Mouse (Mus musculus): ENCODE measurements around the gene Surf2. TPM values are rescaled to one million over a fixed set of nuclear protein-coding genes. Genes with fewer than 3 reads are reported as not detected.

Gene Surf2
- total and polyA plus RNA-seq, 2 experiments = 10.3 to 14.5 TPM

DNA sequence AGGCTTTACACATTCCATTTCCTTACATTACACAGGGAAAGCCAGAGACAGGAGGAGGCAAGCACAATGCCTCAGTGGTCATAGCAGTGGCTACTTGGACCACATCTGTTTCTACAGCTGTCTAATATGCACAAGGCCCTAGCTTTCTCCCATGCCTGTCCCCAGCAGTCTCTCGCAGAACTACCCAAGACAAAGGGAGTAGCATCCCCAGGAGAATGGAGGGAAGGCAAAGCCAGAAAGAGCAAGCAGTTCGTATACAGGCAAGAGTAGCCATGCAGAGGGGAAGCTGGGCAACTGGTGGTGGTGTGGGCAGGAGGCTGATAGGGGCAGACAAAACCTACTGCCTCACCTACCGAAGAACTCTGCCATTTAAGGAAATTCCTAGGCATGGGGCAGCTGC lies 9.7 kb upstream of the Surf2 start:
- DNase-seq (ENCODE audit: extremely low read depth, low read depth, low spot score) = no peak
- 94% methylated on average over 3 of the region's 3 CpGs for WGBS
- peaks cover 18% of the 10 kb centered on the region for H3K79me2 ChIP-seq (ENCODE audit: control insufficient read depth, insufficient read depth, low read length)
- H3K27ac ChIP-seq (replicated peaks; ENCODE audit: insufficient read depth, low read depth, low read length) = no peak overlapping the region
- no peak for TF ChIP-seq POLR2A (IDR thresholded peaks at IDR 0.05; ENCODE audit: extremely low read depth, insufficient read depth, low read length)
- no peak for TF ChIP-seq CTCF (IDR thresholded peaks at IDR 0.05; ENCODE audit: low read depth, low read length)
- peaks cover 2% of the 10 kb centered on the region; the same call in 1 of the 2 replicates for H3K36me3 ChIP-seq (ENCODE audit: control insufficient read depth, insufficient read depth, low read length)
- H3K4me1 ChIP-seq (ENCODE audit: control insufficient read depth, insufficient read depth, low read length) = peaks cover 23% of the 10 kb centered on the region
- H3K9ac ChIP-seq (ENCODE audit: low read depth, low read length) = no peak overlapping the region
- H3K4me3 ChIP-seq (ENCODE audit: insufficient read depth, low read depth, low read length) = no peak overlapping the region
- no peaks in the 10 kb centered on the region for H3K27me3 ChIP-seq (ENCODE audit: control insufficient read depth, insufficient read depth, low read length)

DNA sequence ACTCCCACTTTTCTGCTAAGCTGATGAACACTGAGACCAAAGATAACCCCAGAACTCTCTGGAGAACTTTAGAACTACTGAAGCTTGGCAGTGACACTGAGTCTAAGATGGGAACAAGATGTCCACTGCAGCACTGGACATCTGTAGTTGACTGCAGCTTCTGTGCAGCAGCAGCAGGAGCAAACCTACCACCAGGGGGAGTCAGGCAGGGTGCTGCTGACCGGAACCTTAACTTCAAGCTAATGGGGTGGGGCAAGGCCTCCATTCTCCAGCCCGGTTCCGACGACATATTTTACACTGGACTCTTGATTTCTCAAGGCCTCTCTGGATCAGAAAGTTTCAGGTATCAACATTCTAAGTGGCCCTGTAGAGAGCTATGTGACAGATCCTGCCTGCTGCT lies 9.1 kb upstream of the Surf2 start:
- H3K27ac ChIP-seq (replicated peaks; ENCODE audit: insufficient read depth, low read depth, low read length) = no peak overlapping the region
- no peak overlapping the region for H3K4me3 ChIP-seq (ENCODE audit: insufficient read depth, low read depth, low read length)
- H3K27me3 ChIP-seq (ENCODE audit: control insufficient read depth, insufficient read depth, low read length) = no peaks in the 10 kb centered on the region
- H3K79me2 ChIP-seq (ENCODE audit: control insufficient read depth, insufficient read depth, low read length) = peaks cover 21% of the 10 kb centered on the region
- DNase-seq (ENCODE audit: extremely low read depth, low read depth, low spot score) = peak; percentile 55
- peaks cover 4% of the 10 kb centered on the region for H3K36me3 ChIP-seq (ENCODE audit: control insufficient read depth, insufficient read depth, low read length)
- no peak for TF ChIP-seq POLR2A (IDR thresholded peaks at IDR 0.05; ENCODE audit: extremely low read depth, insufficient read depth, low read length)
- peak; percentile 94 for TF ChIP-seq CTCF (IDR thresholded peaks at IDR 0.05; ENCODE audit: low read depth, low read length)
- H3K4me1 ChIP-seq (ENCODE audit: control insufficient read depth, insufficient read depth, low read length) = peaks cover 22% of the 10 kb centered on the region
- WGBS = 28% methylated on average over 4 of the region's 4 CpGs
- H3K9ac ChIP-seq (ENCODE audit: low read depth, low read length) = no peak overlapping the region

DNA sequence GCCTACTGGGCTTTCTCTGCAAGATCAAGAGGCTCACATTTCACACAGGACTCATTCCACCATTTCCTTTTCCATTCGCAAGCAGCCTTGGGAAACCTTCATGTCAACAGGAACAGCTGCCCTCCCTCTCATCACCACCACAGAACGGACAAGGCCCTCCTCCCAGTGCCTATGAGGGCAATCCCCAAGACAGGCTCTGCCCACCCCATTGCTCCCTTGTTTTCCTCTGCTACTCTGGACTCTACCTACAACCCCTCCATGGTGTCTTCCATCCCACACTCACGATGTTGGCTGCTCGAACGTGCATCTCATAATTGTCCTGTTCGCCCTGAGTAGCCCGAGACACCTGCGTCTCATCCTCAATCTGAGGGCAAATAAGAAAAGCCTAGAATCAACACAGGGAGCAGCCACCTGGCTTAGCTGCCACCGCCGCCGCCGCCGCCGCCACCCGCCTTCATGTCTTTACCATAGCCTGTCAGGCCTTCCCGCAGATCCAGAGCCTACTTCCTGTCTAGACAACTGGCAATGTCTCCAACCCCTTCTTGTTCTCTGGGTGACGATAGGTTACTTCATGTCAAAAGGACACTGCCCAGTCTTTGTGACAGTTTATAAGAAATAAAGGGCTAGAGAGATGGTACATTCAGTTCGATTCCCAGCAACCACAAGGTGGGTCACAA lies 7.3 kb upstream of the Surf2 start:
- Histone ChIP-seq H3K27me3 (ENCODE audit: control insufficient read depth, insufficient read depth, low read length) (no peaks in the 10 kb centered on the region), H3K36me3 (ENCODE audit: control insufficient read depth, insufficient read depth, low read length) (peaks cover 18% of the 10 kb centered on the region), H3K27ac (replicated peaks; ENCODE audit: insufficient read depth, low read depth, low read length) (no peak overlapping the region), H3K79me2 (ENCODE audit: control insufficient read depth, insufficient read depth, low read length) (peaks cover 23% of the 10 kb centered on the region), H3K4me3 (ENCODE audit: insufficient read depth, low read depth, low read length) (peak overlapping the region; percentile 6; the same call in 1 of the 2 replicates), H3K9ac (ENCODE audit: low read depth, low read length) (peak overlapping the region; percentile 2; the same call in 1 of the 2 replicates), H3K4me1 (ENCODE audit: control insufficient read depth, insufficient read depth, low read length) (peaks cover 18% of the 10 kb centered on the region)
- TF ChIP-seq CTCF (IDR thresholded peaks at IDR 0.05; ENCODE audit: low read depth, low read length) (no peak), POLR2A (IDR thresholded peaks at IDR 0.05; ENCODE audit: extremely low read depth, insufficient read depth, low read length) (no peak)
- DNase-seq (ENCODE audit: extremely low read depth, low read depth, low spot score) = no peak
- 68% methylated on average over 18 of the region's 18 CpGs for WGBS

DNA sequence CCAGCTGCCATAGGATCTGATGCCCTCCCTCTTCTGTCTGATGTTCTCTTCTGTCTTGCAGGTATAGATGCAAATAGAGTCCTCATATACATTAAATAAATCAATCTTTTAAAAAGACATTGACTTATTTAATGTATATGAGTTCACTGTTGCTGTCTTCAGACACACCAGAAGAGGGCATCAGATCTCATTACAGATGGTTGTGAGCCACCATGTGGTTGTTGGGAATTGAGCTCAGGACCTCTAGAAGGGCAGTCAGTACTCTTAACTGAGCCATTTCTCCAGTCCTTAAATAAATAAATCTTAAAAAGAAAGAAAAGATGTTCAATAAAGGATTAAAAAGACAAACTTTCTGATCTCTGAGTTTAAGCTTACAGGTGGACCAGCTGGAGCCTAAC lies 6.8 kb upstream of the Surf2 start:
- Histone ChIP-seq H3K79me2 (ENCODE audit: control insufficient read depth, insufficient read depth, low read length) (peaks cover 23% of the 10 kb centered on the region), H3K36me3 (ENCODE audit: control insufficient read depth, insufficient read depth, low read length) (peaks cover 20% of the 10 kb centered on the region), H3K4me1 (ENCODE audit: control insufficient read depth, insufficient read depth, low read length) (peaks cover 17% of the 10 kb centered on the region), H3K27me3 (ENCODE audit: control insufficient read depth, insufficient read depth, low read length) (no peaks in the 10 kb centered on the region), H3K4me3 (ENCODE audit: insufficient read depth, low read depth, low read length) (peak overlapping the region; percentile 76), H3K9ac (ENCODE audit: low read depth, low read length) (peak overlapping the region; percentile 74), H3K27ac (replicated peaks; ENCODE audit: insufficient read depth, low read depth, low read length) (peak overlapping the region; percentile 78)
- TF ChIP-seq POLR2A (IDR thresholded peaks at IDR 0.05; ENCODE audit: extremely low read depth, insufficient read depth, low read length) (no peak), CTCF (IDR thresholded peaks at IDR 0.05; ENCODE audit: low read depth, low read length) (no peak)
- no peak for DNase-seq (ENCODE audit: extremely low read depth, low read depth, low spot score)

DNA sequence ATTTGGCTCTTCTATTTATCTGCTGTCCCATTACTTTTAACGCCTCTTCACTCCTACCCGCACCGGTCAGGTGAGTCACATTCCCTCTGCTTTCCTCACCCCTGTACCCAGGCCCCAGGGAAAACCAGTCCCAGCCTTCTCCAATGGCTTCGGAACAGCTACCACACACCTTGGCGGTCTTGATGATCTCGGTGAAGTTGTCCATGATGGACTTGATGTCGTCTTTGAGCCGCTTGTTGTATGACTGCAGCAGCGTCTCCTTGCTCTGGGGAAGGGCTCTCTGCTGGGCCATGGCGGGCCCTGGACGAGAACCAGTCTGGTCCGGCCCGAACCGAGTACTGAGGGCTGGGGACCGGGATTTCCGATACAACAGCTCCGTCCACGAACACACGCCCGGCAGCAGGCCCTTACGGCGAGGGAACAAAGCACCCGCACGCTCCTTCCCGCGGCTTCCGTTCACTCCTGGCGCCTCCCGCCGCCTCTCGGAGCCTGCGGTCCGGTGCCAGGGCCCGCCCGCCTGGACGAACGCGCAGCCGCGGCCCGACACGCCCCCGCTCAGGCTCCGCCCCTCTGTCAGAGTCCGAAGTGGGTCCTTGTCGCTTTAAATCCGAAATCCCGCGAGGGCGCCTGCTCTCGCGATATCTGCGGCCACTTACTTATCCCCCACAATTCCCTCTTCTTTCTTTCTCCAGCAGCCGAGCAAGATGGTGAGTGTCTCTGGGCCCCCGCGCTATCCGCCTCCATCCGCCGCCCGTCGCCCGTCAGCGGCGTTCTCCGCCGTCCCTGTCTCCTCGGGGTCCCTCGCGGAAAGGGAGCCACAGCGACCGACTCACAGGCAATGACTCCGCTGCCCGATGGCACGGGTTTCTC lies 5.8 kb upstream of the Surf2 start, which contains the start of the genes Med22 and Rpl7a:
Med22 (minus strand) TSS at position 554 of the 870 bp plus-strand sequence.
Rpl7a (plus strand) TSS at position 641 of the 870 bp plus-strand sequence.
- peak; percentile 87 for DNase-seq (ENCODE audit: extremely low read depth, low read depth, low spot score)
- Histone ChIP-seq H3K27me3 (ENCODE audit: control insufficient read depth, insufficient read depth, low read length) (no peaks in the 10 kb centered on the region), H3K79me2 (ENCODE audit: control insufficient read depth, insufficient read depth, low read length) (peaks cover 23% of the 10 kb centered on the region), H3K9ac (ENCODE audit: low read depth, low read length) (peak within 1 kb of the TSS; percentile 94), H3K4me3 (ENCODE audit: insufficient read depth, low read depth, low read length) (peak within 1 kb of the TSS; percentile 96), H3K4me1 (ENCODE audit: control insufficient read depth, insufficient read depth, low read length) (peaks cover 19% of the 10 kb centered on the region), H3K36me3 (ENCODE audit: control insufficient read depth, insufficient read depth, low read length) (peaks cover 20% of the 10 kb centered on the region), H3K27ac (replicated peaks; ENCODE audit: insufficient read depth, low read depth, low read length) (peak within 1 kb of the TSS; percentile 78)
- no peak for TF ChIP-seq CTCF (IDR thresholded peaks at IDR 0.05; ENCODE audit: low read depth, low read length)
- TF ChIP-seq POLR2A (IDR thresholded peaks at IDR 0.05; ENCODE audit: extremely low read depth, insufficient read depth, low read length) = peak; percentile 83
- WGBS = under 1% methylated on average over 74 of the region's 74 CpGs
